Mouse (Mus musculus) heart, postnatal 0 days (tissue): Measurements from ENCODE around the gene Dpp8. TPM values are rescaled to one million over a fixed set of nuclear protein-coding genes. Genes with fewer than 3 reads are reported as not detected.

Experiments
- ATAC-seq: fragments of 200-750 bp; cut with Nextera tagmentation; 2 replicates; pipeline ENCODE4 v1.8.0; 2017; ENCODE audit warnings: low read depth, moderate number of reproducible peaks, moderate library complexity; ENCODE audit not compliant: insufficient read depth
- DNase-seq: peaks from one replicate; pipeline ENCODE4 v3.0.0-alpha.2; 2016; ENCODE audit warnings: low spot score
- H3K27ac ChIP-seq: fragments of 300-500 bp; sonication (generic); 2 replicates; pipeline ENCODE4 v1.5.1; 2014; ENCODE audit warnings: low read depth, mild to moderate bottlenecking
- H3K27me3 ChIP-seq: fragments of 300-500 bp; sonication (generic); 2 replicates; pipeline ENCODE4 v1.6.1; 2014; ENCODE audit warnings: low read length, mixed read lengths; ENCODE audit not compliant: control insufficient read depth, insufficient read depth
- H3K36me3 ChIP-seq: fragments of 300-500 bp; sonication (generic); replicated peaks from 2 replicates; pipeline ENCODE4 v1.6.1; 2014; ENCODE audit warnings: low read length, mixed read lengths; ENCODE audit not compliant: control insufficient read depth, insufficient read depth
- H3K4me1 ChIP-seq: fragments of 300-500 bp; sonication (generic); 2 replicates; pipeline ENCODE4 v1.6.1; 2014; ENCODE audit warnings: antibody characterized with exemption; ENCODE audit not compliant: control insufficient read depth, insufficient read depth
- H3K4me2 ChIP-seq: fragments of 300-500 bp; sonication (generic); 2 replicates; pipeline ENCODE4 v1.6.1; 2014; ENCODE audit warnings: low read depth, mild to moderate bottlenecking, low read length, moderate library complexity
- H3K4me3 ChIP-seq: fragments of 300-500 bp; sonication (generic); 2 replicates; pipeline ENCODE4 v1.5.1; 2014; ENCODE audit warnings: low read depth, low read length
- H3K9ac ChIP-seq: fragments of 300-500 bp; sonication (generic); replicated peaks from 2 replicates; pipeline ENCODE4 v1.6.1; 2014; ENCODE audit warnings: low read depth, low read length, mixed read lengths
- H3K9me3 ChIP-seq: fragments of 300-500 bp; sonication (generic); replicated peaks from 2 replicates; pipeline ENCODE4 v1.6.1; 2016; ENCODE audit warnings: low read length; ENCODE audit not compliant: control insufficient read depth
- CTCF ChIP-seq: IDR thresholded peaks from 2 replicates; pipeline ENCODE4 v1.5.1; 2016; ENCODE audit warnings: antibody characterized with exemption, control low read depth, low read depth
- EP300 ChIP-seq: IDR thresholded peaks from 2 replicates; pipeline ENCODE4 v1.6.1; 2016; ENCODE audit warnings: antibody characterized with exemption, low read depth
- WGBS: fragments of 180-500 bp; shearing (Covaris S2); extraction: QIAGEN DNeasy Blood & Tissue Kit; methylation state at CpG from one replicate; pipeline ENCODE4 v1.1.7; 2014; 5-methylcytosine and 5-hydroxymethylcytosine counted together
- polyA plus RNA-seq: library from polyadenylated mRNA; unstranded; fragments of >200 nt; fragmentation: Nextera tagmentation; extraction: Ambion mirVana; gene quantifications from 2 replicates; pipeline ENCODE4 v1.2.1, GENCODE M21; 2015
- total RNA-seq: library from RNA; depleted of rRNA; stranded (reverse); fragments of >200 nt; gene quantifications from 2 replicates; pipeline ENCODE4 v1.2.3, GENCODE M21; 2014; ENCODE audit warnings: low replicate concordance

The Dpp8 gene
- total and polyA plus RNA-seq, 2 experiments from 2014 or later: 17.5 to 39.4 TPM

DNA sequence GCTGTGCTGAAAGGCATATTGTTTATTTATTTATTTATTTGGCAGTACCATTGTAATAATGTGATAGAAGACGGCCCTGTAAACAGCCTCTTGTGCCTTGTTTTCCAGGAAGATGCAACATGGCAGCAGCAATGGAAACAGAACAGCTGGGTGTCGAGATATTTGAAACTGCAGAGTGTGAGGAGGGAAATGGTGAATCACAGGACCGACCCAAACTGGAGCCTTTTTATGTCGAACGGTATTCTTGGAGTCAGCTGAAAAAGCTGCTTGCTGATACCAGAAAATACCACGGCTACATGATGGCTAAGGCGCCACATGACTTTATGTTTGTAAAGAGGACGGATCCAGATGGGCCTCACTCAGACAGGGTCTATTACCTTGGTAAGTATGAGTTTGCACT lies 4.6 kb downstream of the Dpp8 start:
- H3K9me3 ChIP-seq: no peaks in the 10 kb centered on the region
- WGBS: 74% methylated on average over 8 of the region's 8 CpGs
- TF ChIP-seq EP300 (no peak), CTCF (no peak)
- H3K4me1 ChIP-seq: no peaks in the 10 kb centered on the region
- H3K27ac ChIP-seq: no peak overlapping the region; the same call in 1 of the 2 replicates
- no peaks in the 10 kb centered on the region for H3K27me3 ChIP-seq
- no peak overlapping the region for H3K4me2 ChIP-seq
- no peak overlapping the region for H3K9ac ChIP-seq
- ATAC-seq (no peak), DNase-seq (peak; percentile 30)
- peaks cover 56% of the 10 kb centered on the region for H3K36me3 ChIP-seq
- no peak overlapping the region for H3K4me3 ChIP-seq

DNA sequence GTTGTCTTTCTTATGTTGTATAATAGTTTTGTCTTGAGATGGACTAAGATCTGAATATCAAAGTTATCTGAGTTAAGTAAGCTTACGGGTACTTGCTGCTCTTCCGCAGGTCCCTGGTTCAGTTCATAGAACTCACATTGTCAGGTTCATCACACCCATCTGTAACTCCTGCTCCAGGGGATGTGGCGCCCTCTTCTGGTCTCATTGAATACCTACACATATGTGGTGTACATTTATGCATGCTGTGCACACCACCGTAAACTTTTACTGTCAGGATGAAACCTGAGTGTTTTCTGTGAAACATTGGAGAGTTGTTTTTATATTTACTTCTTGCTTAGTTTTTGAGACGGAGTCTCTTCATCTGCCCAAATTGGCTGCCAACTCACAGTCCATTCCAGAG lies 9.2 kb downstream of the Dpp8 start:
- no peaks in the 10 kb centered on the region for H3K4me1 ChIP-seq
- peak; percentile 8; the same call in 1 of the 2 replicates for TF ChIP-seq CTCF
- no peak for TF ChIP-seq EP300
- H3K27me3 ChIP-seq: no peaks in the 10 kb centered on the region
- WGBS: 97% methylated on average over 5 of the region's 5 CpGs
- no peaks in the 10 kb centered on the region for H3K9me3 ChIP-seq
- no peak overlapping the region for H3K9ac ChIP-seq
- H3K27ac ChIP-seq: no peak overlapping the region
- DNase-seq (no peak), ATAC-seq (no peak)
- H3K36me3 ChIP-seq: peaks cover 84% of the 10 kb centered on the region
- H3K4me3 ChIP-seq: no peak overlapping the region
- H3K4me2 ChIP-seq: no peak overlapping the region

DNA sequence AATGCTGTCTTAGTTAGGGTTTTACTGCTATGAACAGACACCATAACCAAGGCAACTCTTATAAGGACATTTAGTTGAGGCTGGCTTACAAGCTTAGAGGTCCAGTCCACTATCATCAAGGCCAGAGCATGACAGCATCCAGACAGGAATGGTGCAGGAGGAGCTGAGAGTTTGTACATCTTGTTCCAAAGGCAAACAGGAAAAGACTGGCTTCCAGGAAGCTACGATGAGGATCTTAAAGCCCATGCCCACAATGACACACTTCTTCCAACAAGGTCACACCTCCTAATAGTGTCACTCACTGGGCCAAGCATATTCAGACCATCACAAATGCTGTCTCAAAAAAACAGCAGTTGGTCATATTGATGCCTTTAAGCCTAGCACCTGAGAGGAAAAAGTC lies 14.8 kb downstream of the Dpp8 start:
- H3K4me2 ChIP-seq: no peak overlapping the region
- WGBS: 73% methylated on average over 1 of the region's 1 CpGs
- ATAC-seq: no peak

DNA sequence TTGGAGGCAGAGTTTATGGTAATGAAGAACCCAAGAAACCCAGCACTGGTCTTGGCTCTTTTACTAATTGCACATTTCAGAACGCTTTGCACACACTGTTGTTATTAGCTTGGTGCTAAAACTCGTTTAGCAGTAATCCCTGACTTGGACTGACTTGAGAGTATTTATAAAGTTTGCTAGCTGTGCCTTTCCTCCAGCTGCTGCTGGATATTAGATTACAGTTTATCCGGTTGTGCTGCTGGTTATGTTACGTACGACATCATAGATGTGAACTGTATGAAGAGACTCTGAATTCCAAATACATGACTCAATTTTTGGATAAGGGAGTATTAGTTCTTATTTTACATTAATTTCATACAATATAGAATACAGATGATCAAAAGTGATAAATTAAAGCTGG lies 17.2 kb downstream of the Dpp8 start:
- WGBS: 81% methylated on average over 5 of the region's 5 CpGs
- H3K4me3 ChIP-seq: no peak overlapping the region
- H3K4me2 ChIP-seq: no peak overlapping the region
- no peaks in the 10 kb centered on the region for H3K4me1 ChIP-seq
- no peak for TF ChIP-seq CTCF
- no peak for TF ChIP-seq EP300
- DNase-seq (no peak), ATAC-seq (no peak)
- H3K27me3 ChIP-seq: no peaks in the 10 kb centered on the region
- no peaks in the 10 kb centered on the region for H3K9me3 ChIP-seq
- H3K9ac ChIP-seq: no peak overlapping the region
- no peak overlapping the region for H3K27ac ChIP-seq
- peaks cover 90% of the 10 kb centered on the region for H3K36me3 ChIP-seq

More for the DNA sequence above, 14.8 kb downstream of the Dpp8 start:
- Histone ChIP-seq H3K36me3 (peaks cover 87% of the 10 kb centered on the region), H3K4me1 (no peaks in the 10 kb centered on the region), H3K9ac (no peak overlapping the region), H3K9me3 (no peaks in the 10 kb centered on the region), H3K27ac (no peak overlapping the region), H3K4me3 (no peak overlapping the region), H3K27me3 (no peaks in the 10 kb centered on the region)
- no peak for DNase-seq
- no peak for TF ChIP-seq EP300
- no peak for TF ChIP-seq CTCF

DNA sequence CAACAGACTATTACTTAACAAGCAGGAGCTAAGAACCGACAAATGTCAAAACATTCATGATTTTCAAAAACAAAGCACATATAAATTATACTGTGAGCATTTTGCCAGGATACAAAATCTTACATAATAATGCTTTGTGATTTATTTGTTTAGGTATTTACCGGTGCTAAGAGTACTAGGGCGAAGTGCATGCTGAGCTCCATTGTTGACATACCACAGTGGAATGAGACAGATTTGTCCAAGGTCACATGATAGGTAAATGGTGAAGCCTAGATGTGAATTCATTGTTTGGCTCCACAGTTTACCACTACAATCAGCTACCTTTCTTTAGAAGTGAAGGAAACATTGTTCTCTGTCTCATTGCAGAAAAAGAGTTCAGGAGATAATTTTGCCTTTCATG lies 18.8 kb downstream of the Dpp8 start:
- Histone ChIP-seq H3K9me3 (no peaks in the 10 kb centered on the region), H3K36me3 (peaks cover 92% of the 10 kb centered on the region), H3K9ac (no peak overlapping the region), H3K27me3 (no peaks in the 10 kb centered on the region), H3K4me2 (no peak overlapping the region), H3K27ac (no peak overlapping the region), H3K4me3 (no peak overlapping the region), H3K4me1 (no peaks in the 10 kb centered on the region)
- ATAC-seq (no peak), DNase-seq (no peak)
- WGBS: 96% methylated on average over 3 of the region's 3 CpGs
- TF ChIP-seq EP300: no peak
- TF ChIP-seq CTCF: no peak

DNA sequence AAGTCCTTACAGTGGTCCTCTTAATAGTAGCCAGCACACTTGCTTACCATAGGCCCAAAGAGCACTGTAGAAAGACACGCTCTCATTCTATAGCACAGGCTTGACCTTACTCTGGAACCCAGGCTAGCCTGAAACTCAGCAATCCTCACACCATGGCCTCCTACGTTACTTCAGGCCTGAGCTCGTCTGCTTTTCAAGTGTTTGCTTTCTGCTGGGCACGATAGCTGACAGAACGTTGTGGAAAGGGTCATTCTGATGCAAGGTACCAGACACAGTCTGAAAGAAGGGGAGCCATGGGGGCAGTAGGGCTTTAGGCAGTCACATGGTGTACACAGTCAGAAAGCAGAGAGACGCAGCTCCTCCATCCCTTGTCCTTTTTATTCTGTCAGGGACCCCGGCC lies 32.0 kb downstream of the Dpp8 start:
- H3K4me2 ChIP-seq: no peak overlapping the region
- ATAC-seq (no peak), DNase-seq (no peak)
- no peak overlapping the region for H3K4me3 ChIP-seq
- no peaks in the 10 kb centered on the region for H3K4me1 ChIP-seq
- H3K27me3 ChIP-seq: no peaks in the 10 kb centered on the region
- H3K9me3 ChIP-seq: no peaks in the 10 kb centered on the region
- H3K9ac ChIP-seq: no peak overlapping the region
- no peak for TF ChIP-seq EP300
- no peak for TF ChIP-seq CTCF
- H3K27ac ChIP-seq: no peak overlapping the region
- WGBS: 93% methylated on average over 7 of the region's 7 CpGs
- peaks cover 80% of the 10 kb centered on the region for H3K36me3 ChIP-seq
